ENCODE assay signal across 8 mouse cellular contexts in genomic region chr16:35022242-35023137, GRCm38 (mm10). TPM values are rescaled to one million over a fixed set of nuclear protein-coding genes. Genes with fewer than 3 reads are reported as not detected.
A peak's percentile ranks its signal among the peaks of the same experiment; 100 is the strongest.
DNase-seq lines count a peak whose midpoint lies in the region; ATAC-seq and TF ChIP-seq lines count a peak whose summit lies in the region.

TSS of gene Hacd2 (plus strand) at chr16:35022428.

- peak within 1 kb of the TSS; percentile 20 for H3ac ChIP-seq in myocyte (ENCODE audit: control insufficient read depth, insufficient read length)

- peaks cover 3% of the 10 kb centered on the region; the same call in 1 of the 2 replicates for H3K79me2 ChIP-seq in liver, adult 2 months (ENCODE audit: control insufficient read depth, insufficient read depth, low read length)
- H3K79me2 ChIP-seq in myocyte (ENCODE audit: control insufficient read depth, insufficient read depth), result peaks cover 8% of the 10 kb centered on the region

- H3K27ac ChIP-seq in heart, embryonic 11.5 days (ENCODE audit: low read depth, low read length), result peak within 1 kb of the TSS; percentile 82
- peak within 1 kb of the TSS; percentile 89 for H3K27ac ChIP-seq in kidney, embryonic 16.5 days (ENCODE audit: low read length)
- peak within 1 kb of the TSS; percentile 82 for H3K27ac ChIP-seq in liver, adult 2 months (replicated peaks; ENCODE audit: insufficient read depth, low read depth, low read length)

- peak; percentile 97 for DNase-seq in B cell, adult 2 months
- DNase-seq in brain, adult 2 months (ENCODE audit: low read depth, low spot score), result peak; percentile 98
- peak; percentile 82 for DNase-seq in liver, adult 2 months (ENCODE audit: extremely low read depth, low read depth, low spot score)
- peak; percentile 94 for DNase-seq in splenic B cell, adult 2 months (ENCODE audit: low read depth, low spot score)

- 0% methylated on average over 67 of the region's 97 CpGs for WGBS in heart, embryonic 11.5 days (ENCODE audit: insufficient replicate concordance)
- under 1% methylated on average over 71 of the region's 97 CpGs for WGBS in kidney, embryonic 16.5 days
- under 1% methylated on average over 73 of the region's 97 CpGs for WGBS in liver, adult 2 months

- H3K9ac ChIP-seq in heart, embryonic 11.5 days (ENCODE audit: low read depth, low read length), result peak within 1 kb of the TSS; percentile 92
- peak within 1 kb of the TSS; percentile 85 for H3K9ac ChIP-seq in kidney, embryonic 16.5 days (replicated peaks; ENCODE audit: low read length)
- peak within 1 kb of the TSS; percentile 96 for H3K9ac ChIP-seq in liver, adult 2 months (ENCODE audit: low read depth, low read length)

- TF ChIP-seq POLR2A in liver, adult 2 months (IDR thresholded peaks at IDR 0.05; ENCODE audit: extremely low read depth, insufficient read depth, low read length), result peak; percentile 94
- peak; percentile 92 for TF ChIP-seq POLR2A in myocyte (IDR thresholded peaks at IDR 0.05; ENCODE audit: insufficient read length, low read depth)

- H3K36me3 ChIP-seq in heart, embryonic 11.5 days (ENCODE audit: control insufficient read depth, insufficient read depth, low read length), result peaks cover 3% of the 10 kb centered on the region; the same call in 1 of the 2 replicates
- 0 out of 2 replicates have a peak, but pooled peaks cover 4% of the 10 kb centered on the region for H3K36me3 ChIP-seq in kidney, embryonic 16.5 days (ENCODE audit: insufficient read depth, low read length)
- peaks cover 7% of the 10 kb centered on the region; the same call in 1 of the 2 replicates for H3K36me3 ChIP-seq in liver, adult 2 months (ENCODE audit: control insufficient read depth, insufficient read depth, low read length)
- H3K36me3 ChIP-seq in myocyte (ENCODE audit: control insufficient read depth, insufficient read depth), result no peaks in the 10 kb centered on the region
- H3K36me3 ChIP-seq in splenic B cell, adult 2 months (ENCODE audit: control insufficient read depth, insufficient read depth, low read length, poor library complexity, severe bottlenecking), result no peaks in the 10 kb centered on the region

- H3K4me2 ChIP-seq in heart, embryonic 11.5 days, result peak within 1 kb of the TSS; percentile 74
- peak within 1 kb of the TSS; percentile 67 for H3K4me2 ChIP-seq in kidney, embryonic 16.5 days (replicated peaks; ENCODE audit: low read depth, low read length)
- peak within 1 kb of the TSS; percentile 85 for H3K4me2 ChIP-seq in myocyte (ENCODE audit: low read depth)

- H3K4me3 ChIP-seq in heart, embryonic 11.5 days (ENCODE audit: low read depth, low read length), result peak within 1 kb of the TSS; percentile 95
- peak within 1 kb of the TSS; percentile 93 for H3K4me3 ChIP-seq in kidney, embryonic 16.5 days (ENCODE audit: low read length)
- peak within 1 kb of the TSS; percentile 92 for H3K4me3 ChIP-seq in liver, adult 2 months (ENCODE audit: insufficient read depth, low read depth, low read length)
- peak within 1 kb of the TSS; percentile 37 for H3K4me3 ChIP-seq in myocyte

- H3K4me1 ChIP-seq in heart, embryonic 11.5 days (ENCODE audit: control insufficient read depth, insufficient read depth, low read length), result no peaks in the 10 kb centered on the region
- H3K4me1 ChIP-seq in kidney, embryonic 16.5 days (ENCODE audit: insufficient read depth, low read length), result no peaks in the 10 kb centered on the region; the same call in 1 of the 2 replicates
- peaks cover 3% of the 10 kb centered on the region; the same call in 1 of the 2 replicates for H3K4me1 ChIP-seq in liver, adult 2 months (ENCODE audit: control insufficient read depth, insufficient read depth, low read length)

- no peaks in the 10 kb centered on the region for H3K9me3 ChIP-seq in heart, embryonic 11.5 days (replicated peaks; ENCODE audit: control insufficient read depth, low read length)
- H3K9me3 ChIP-seq in kidney, embryonic 16.5 days (ENCODE audit: low read length), result no peaks in the 10 kb centered on the region

- peak; percentile 99 for ATAC-seq in erythroblast, adult 5-6 weeks (replicated peaks; ENCODE audit: low FRiP score, poor library complexity, severe bottlenecking)
- peak; percentile 99 for ATAC-seq in heart, embryonic 11.5 days (replicated peaks; ENCODE audit: insufficient number of reproducible peaks, low FRiP score, low TSS enrichment)
- peak; percentile 99 for ATAC-seq in kidney, embryonic 16.5 days (ENCODE audit: low FRiP score, low TSS enrichment)

- TF ChIP-seq CTCF in liver, adult 2 months (IDR thresholded peaks at IDR 0.05; ENCODE audit: low read depth, low read length), result no peak

- H3K27me3 ChIP-seq in heart, embryonic 11.5 days (ENCODE audit: control insufficient read depth, insufficient read depth, low read length), result peaks cover 8% of the 10 kb centered on the region; the same call in 1 of the 2 replicates
- peaks cover 5% of the 10 kb centered on the region; the same call in 1 of the 2 replicates for H3K27me3 ChIP-seq in kidney, embryonic 16.5 days (ENCODE audit: insufficient read depth, low read length)
- no peaks in the 10 kb centered on the region for H3K27me3 ChIP-seq in liver, adult 2 months (ENCODE audit: control insufficient read depth, insufficient read depth, low read length)
- H3K27me3 ChIP-seq in myocyte (ENCODE audit: control insufficient read depth, insufficient read depth, insufficient read length), result no peaks in the 10 kb centered on the region
- H3K27me3 ChIP-seq in splenic B cell, adult 2 months (ENCODE audit: control insufficient read depth, insufficient read depth, low read length, poor library complexity, severe bottlenecking), result no peaks in the 10 kb centered on the region

TF ChIP-seq in myocyte, 11 proteins besides CTCF, POLR2A, EP300 and RAD21:
- TF ChIP-seq POLR2AphosphoS2 (IDR thresholded peaks at IDR 0.05; ENCODE audit: insufficient read length, low read depth) (peak; percentile 79), MYOG (IDR thresholded peaks at IDR 0.05; ENCODE audit: control insufficient read depth in 1 of 3, insufficient read depth in 1 of 3, insufficient read length in 2 of 3, low read depth in 2 of 3) (peak in 1 of 3 experiments; percentile 13), E2F4 (IDR thresholded peaks at IDR 0.05; ENCODE audit: insufficient read depth) (no peak), TCF3 (IDR thresholded peaks at IDR 0.05; ENCODE audit: insufficient read length, low read depth) (no peak), REST (IDR thresholded peaks at IDR 0.05; ENCODE audit: insufficient read depth, insufficient read length) (no peak), MAX (IDR thresholded peaks at IDR 0.05; ENCODE audit: low read depth) (no peak)

RNA-seq across cellular contexts. Expression of gene Hacd2, which starts in this region (rescaled TPM):
- 21.9 and 25.7 TPM in 2 replicates for total RNA-seq in erythroblast, adult 5-6 weeks (2015; ENCODE audit: low replicate concordance)
- 2.2 and 5.5 TPM in 2 replicates for total RNA-seq in erythroblast, adult 5-6 weeks (2017; ENCODE audit: low replicate concordance)
- 32.3 and 34.2 TPM in 2 replicates for polyA plus RNA-seq in heart, embryonic 11.5 days (2014; fragmentation: Nextera tagmentation; extraction: Ambion mirVana)
- 99.9 and 111 TPM in 2 replicates for polyA plus RNA-seq in kidney, embryonic 16.5 days (2015; fragmentation: Nextera tagmentation; extraction: Ambion mirVana)
- total RNA-seq in liver, adult 2 months (2014; rRNA removed), result 19.8 and 23.8 TPM in 2 replicates
- 70.7 and 88.9 TPM in 2 replicates for polyA plus RNA-seq in liver, adult 2 months (2012; rRNA removed)
- polyA plus RNA-seq in myocyte (2012; fragmentation: generic; extraction: Trizol), result 36.1 TPM

Comparison
In these comparisons a context has a peak if more than half of its experiments do, and no peak if none do; other contexts are left out.
1. Peak in every context shown above with its lines: DNase-seq, ATAC-seq, H3K4me3 ChIP-seq and H3K27ac ChIP-seq.
2. H3K4me3 ChIP-seq: peak in every context shown above with its lines; median percentile 95 in heart, embryonic 11.5 days; 93 in kidney, embryonic 16.5 days; 92 in liver, adult 2 months; 37 in myocyte.